Mouse (Mus musculus) heart, adult 2 months (tissue): ENCODE measurements around the gene Rplp0. TPM values are rescaled to one million over a fixed set of nuclear protein-coding genes. Genes with fewer than 3 reads are reported as not detected.

ENCODE experiments used
- DNase-seq, 2 experiments: peaks; one replicate each; pipeline ENCODE4 v3.0.0; 2021
- H3K27ac ChIP-seq: fragments of 200-600 bp; 2 replicates; pipeline ENCODE4 v1.8.1; 2022
- H3K27me3 ChIP-seq: fragments of 200-500 bp; 2 replicates; pipeline ENCODE4 v1.6.1; 2012; ENCODE audit warnings: mild to moderate bottlenecking, low read length, inconsistent platforms, mixed read lengths; ENCODE audit not compliant: control insufficient read depth, insufficient read depth
- H3K36me3 ChIP-seq: fragments of 200-500 bp; 2 replicates; pipeline ENCODE4 v1.6.1; 2012; ENCODE audit warnings: low read length, inconsistent platforms; ENCODE audit not compliant: control insufficient read depth, insufficient read depth
- H3K4me1 ChIP-seq: fragments of 200-500 bp; 2 replicates; pipeline ENCODE4 v1.6.1; 2011; ENCODE audit warnings: low read length; ENCODE audit not compliant: control insufficient read depth, insufficient read depth
- H3K4me3 ChIP-seq: fragments of 200-600 bp; 2 replicates; pipeline ENCODE4 v1.8.1; 2022
- H3K79me2 ChIP-seq: fragments of 200-500 bp; replicated peaks from 2 replicates; pipeline ENCODE4 v1.6.1; 2012; ENCODE audit warnings: mild to moderate bottlenecking, inconsistent platforms, low read length, moderate library complexity, mixed read lengths; ENCODE audit not compliant: control insufficient read depth, insufficient read depth
- H3K9ac ChIP-seq: fragments of 200-500 bp; 2 replicates; pipeline ENCODE4 v1.6.1; 2012; ENCODE audit warnings: low read depth, mild to moderate bottlenecking, control low read depth, inconsistent platforms, low read length, mixed read lengths
- CTCF ChIP-seq: fragments of 200-600 bp; IDR thresholded peaks from 2 replicates; pipeline ENCODE4 v1.8.1; 2022; ENCODE audit warnings: antibody characterized with exemption, mild to moderate bottlenecking, moderate library complexity
- EP300 ChIP-seq: fragments of 200-500 bp; IDR thresholded peaks from 2 replicates; pipeline ENCODE4 v1.6.1; 2011; ENCODE audit warnings: low read depth, low read length, control low read depth; ENCODE audit not compliant: insufficient read depth
- POLR2A ChIP-seq: fragments of 200-500 bp; IDR thresholded peaks from 2 replicates; pipeline ENCODE4 v1.6.1; 2011; ENCODE audit warnings: mild to moderate bottlenecking, low read depth, low read length, control low read depth; ENCODE audit not compliant: insufficient read depth
- WGBS: fragments of 180-500 bp; shearing (Covaris S2); methylation state at CpG from one replicate; pipeline ENCODE4 v1.1.7; 2018; 5-methylcytosine and 5-hydroxymethylcytosine counted together
- intact Hi-C: fragments of 180-260 bp; cut with DNase I; formaldehyde crosslinking; loops from one replicate; pipeline ENCODE4 v1.15.1; 2025
- polyA plus RNA-seq: library from polyadenylated mRNA; depleted of rRNA; stranded (reverse); fragments of >200 nt; gene quantifications from 2 replicates; pipeline ENCODE4 v1.2.3, GENCODE M21; 2012
- total RNA-seq, 2 experiments: library from RNA; stranded (reverse); gene quantifications; 2 replicates each; pipeline ENCODE4 v1.2.3; 2021

Gene Rplp0
- total and polyA plus RNA-seq, 3 experiments: 587 to 1,274 (median 705) TPM

DNA sequence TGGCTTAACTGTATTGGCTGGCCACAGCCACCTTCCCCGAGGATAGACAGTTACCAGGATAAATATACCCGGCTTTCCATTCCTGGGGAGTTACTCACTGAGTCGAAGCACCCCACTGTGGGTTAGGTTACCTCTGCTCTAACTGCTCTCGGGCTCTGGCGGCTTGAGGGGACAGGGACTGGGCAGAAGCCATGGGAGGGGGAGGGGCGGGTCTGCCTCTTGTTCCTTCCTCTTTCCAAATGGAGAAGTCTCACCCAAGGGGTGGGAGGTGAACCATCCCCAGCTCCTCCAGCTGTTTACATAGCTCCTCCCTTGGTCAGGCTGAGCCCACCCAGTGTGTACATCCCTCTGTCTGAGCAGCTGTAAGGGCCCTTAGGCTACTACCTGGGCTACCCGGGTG is 23.6 kb upstream of the Rplp0 start:
- Histone ChIP-seq H3K4me3 (no peak overlapping the region; the same call in 1 of the 2 replicates), H3K9ac (0 out of 2 replicates have a peak overlapping the region, but pooled peaks have one; percentile 3)
- TF ChIP-seq CTCF (no peak), EP300 (0 out of 2 replicates have a peak, but pooled peaks have one; percentile 27)

DNA sequence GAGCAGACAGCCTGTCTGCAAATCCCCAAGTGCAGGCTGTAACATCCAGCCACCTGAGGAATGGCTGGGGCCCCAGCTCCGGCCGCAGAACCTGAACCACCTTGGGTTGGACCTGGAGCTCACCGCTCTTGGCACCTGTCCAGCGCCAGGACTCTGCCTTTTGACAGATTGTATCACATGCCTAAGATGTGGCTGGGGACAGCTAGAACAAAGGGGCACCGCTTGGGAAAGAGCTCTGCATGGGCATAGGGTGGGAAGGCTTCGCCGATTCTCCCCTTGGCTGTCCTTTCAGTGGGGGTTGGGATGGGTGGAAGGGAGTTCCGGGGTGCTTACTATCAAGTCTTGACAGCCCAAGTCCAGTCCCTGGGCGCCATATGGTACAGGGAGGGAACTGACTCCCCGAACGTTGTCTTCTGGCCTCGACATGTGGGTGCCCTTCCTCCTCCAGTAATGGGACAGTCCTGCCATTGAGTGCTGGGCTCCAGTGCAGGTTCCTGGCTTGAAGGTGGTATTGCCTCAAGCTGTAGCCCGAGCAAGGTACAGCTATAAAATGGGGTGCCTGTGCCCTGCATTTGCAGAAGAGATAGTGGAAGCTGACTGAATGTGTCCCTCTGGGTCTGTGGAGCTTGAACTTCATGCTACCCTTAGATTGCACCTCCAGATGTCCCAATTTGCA is 21.1 kb upstream of the Rplp0 start:
- Histone ChIP-seq H3K4me1 (peaks cover 37% of the 10 kb centered on the region), H3K27me3 (no peaks in the 10 kb centered on the region), H3K79me2 (0 out of 2 replicates have a peak, but pooled peaks cover 1% of the 10 kb centered on the region), H3K36me3 (no peaks in the 10 kb centered on the region; the same call in 1 of the 2 replicates), H3K9ac (no peak overlapping the region), H3K4me3 (no peak overlapping the region), H3K27ac (peak overlapping the region; percentile 5; the same call in 1 of the 2 replicates)
- intact Hi-C loops: loop anchor here (1.0 kb wide), 1 partner anchor 32 kb away; the partner anchor contains the start of gene Pxn
- TF ChIP-seq CTCF (no peak), EP300 (no peak), POLR2A (no peak)
- DNase-seq: no peak
- 49% methylated on average over 13 of the region's 13 CpGs for WGBS

More for the DNA sequence above, 23.6 kb upstream of the Rplp0 start:
- intact Hi-C loops: loop anchor here (2.0 kb wide), 1 partner anchor 15 kb away; no protein-coding TSS in a partner anchor
- peak overlapping the region; percentile 72 for H3K27ac ChIP-seq
- H3K79me2 ChIP-seq: 0 out of 2 replicates have a peak, but pooled peaks cover 1% of the 10 kb centered on the region
- peaks cover 42% of the 10 kb centered on the region for H3K4me1 ChIP-seq
- H3K36me3 ChIP-seq: peaks cover 3% of the 10 kb centered on the region; the same call in 1 of the 2 replicates
- no peaks in the 10 kb centered on the region for H3K27me3 ChIP-seq
- DNase-seq: peak in 1 of 2 experiments; percentile 52
- 36% methylated on average over 7 of the region's 7 CpGs for WGBS

DNA sequence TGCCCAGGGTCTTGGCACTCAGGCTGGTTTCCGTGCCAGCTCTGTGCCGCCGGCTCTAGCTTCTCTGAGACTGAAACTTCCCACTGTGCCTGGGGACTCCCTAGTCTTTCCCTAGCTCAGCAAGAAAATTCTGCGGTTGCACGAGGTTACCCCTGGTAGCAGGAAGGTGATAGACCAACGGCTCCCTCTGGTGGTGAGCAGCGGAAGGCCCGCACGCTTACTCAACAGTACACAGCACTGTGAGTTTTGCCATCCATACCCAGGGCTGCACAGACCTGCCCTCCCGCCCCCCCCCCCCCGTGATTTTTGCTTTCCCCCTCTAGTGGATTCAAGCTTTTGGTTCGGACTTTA is 20.6 kb upstream of the Rplp0 start:
- peak; percentile 89 to 94 for DNase-seq
- under 1% methylated on average over 12 of the region's 12 CpGs for WGBS
- H3K79me2 ChIP-seq: 0 out of 2 replicates have a peak, but pooled peaks cover 1% of the 10 kb centered on the region
- H3K4me1 ChIP-seq: peaks cover 36% of the 10 kb centered on the region
- peak overlapping the region; percentile 5; the same call in 1 of the 2 replicates for H3K27ac ChIP-seq
- no peaks in the 10 kb centered on the region for H3K27me3 ChIP-seq
- H3K4me3 ChIP-seq: no peak overlapping the region
- H3K36me3 ChIP-seq: no peaks in the 10 kb centered on the region; the same call in 1 of the 2 replicates
- peak; percentile 92 for TF ChIP-seq CTCF
- no peak; the same call in 1 of the 2 replicates for TF ChIP-seq POLR2A
- TF ChIP-seq EP300: peak; percentile 99
- no peak overlapping the region for H3K9ac ChIP-seq
- intact Hi-C loops: loop anchor here (1.0 kb wide), 1 partner anchor 32 kb away; the partner anchor contains the start of gene Pxn

DNA sequence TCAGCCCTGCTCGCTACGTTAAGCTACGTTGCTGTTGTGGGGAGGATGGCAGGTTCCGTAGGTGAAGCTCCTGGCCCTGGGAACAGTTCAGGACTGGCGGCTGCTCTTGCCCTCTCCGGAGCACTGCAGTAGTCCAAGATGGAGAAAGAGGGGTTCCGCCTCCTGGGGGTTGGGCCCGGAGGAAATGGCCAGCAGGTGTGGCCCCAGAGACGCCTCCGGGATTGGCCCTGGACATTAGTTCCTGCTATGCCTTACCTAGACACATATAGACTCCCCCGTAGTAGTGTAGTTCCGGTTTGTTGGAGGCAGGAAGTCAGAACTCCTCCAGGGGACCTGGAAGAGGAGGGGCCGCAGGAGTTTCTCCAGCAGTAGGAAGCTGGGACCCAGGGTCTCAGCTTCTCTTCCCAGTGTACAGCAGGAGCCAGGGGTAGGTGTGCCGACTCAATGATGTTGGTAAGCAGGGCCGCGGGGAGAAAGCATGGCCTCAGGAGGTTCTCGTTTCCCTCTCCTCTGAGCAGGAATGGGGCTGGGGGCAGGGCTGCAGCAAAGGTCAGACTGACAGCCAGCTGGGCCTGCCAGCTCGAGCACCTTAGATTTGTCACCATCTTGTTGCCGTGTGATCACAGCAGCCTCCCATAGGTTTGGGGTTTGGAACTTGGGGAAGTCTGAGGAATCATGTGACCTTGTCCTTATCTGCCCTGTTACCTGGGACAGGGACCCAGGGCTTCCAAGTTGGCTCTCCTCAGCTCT is 16.5 kb upstream of the Rplp0 start:
- peak in 1 of 2 experiments; percentile 54 for DNase-seq
- 37% methylated on average over 19 of the region's 19 CpGs for WGBS
- intact Hi-C loops: no loop called here
- TF ChIP-seq CTCF (no peak), EP300 (no peak), POLR2A (no peak)
- Histone ChIP-seq H3K27ac (peak overlapping the region; percentile 61), H3K9ac (peak overlapping the region; percentile 13; the same call in 1 of the 2 replicates), H3K4me1 (peaks cover 14% of the 10 kb centered on the region), H3K36me3 (no peaks in the 10 kb centered on the region), H3K79me2 (peaks cover 1% of the 10 kb centered on the region), H3K4me3 (no peak overlapping the region; the same call in 1 of the 2 replicates), H3K27me3 (no peaks in the 10 kb centered on the region)

DNA sequence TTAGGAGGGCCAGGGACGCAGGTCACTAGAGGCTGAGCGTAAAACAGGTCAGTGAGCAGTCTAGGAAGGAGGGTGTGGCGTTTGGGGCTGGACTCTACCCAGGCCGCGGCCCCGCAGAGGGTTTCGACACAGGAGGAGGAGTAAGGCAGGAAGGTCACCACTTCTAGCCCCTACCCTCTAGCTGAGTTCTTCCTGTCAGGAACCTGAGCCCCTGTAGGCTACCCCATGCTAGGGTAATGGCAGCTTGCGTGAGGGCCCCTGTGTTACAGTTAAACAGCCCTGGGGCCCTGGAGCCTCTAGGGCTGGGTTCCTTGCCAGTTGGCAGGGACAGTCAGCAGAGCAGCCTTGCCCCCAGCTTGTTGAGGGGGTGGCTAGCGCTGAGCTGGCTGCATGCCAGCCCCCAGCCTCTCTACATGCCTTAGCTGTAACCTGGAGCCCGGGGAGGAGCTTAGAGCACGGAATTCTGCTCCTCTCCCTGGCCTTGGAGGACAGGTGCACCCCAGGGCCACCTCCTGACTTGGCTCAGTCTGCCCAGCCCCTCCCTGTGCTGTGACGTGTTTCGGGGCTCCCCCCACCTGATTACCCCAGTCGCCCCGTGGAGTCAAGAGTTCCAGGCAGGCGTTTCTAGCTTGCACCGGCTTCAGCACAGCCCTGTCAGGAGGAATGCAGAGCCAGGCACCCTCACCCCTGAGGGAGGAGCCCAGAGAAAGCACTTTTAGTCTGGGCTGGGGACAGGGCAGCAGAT is 15.6 kb upstream of the Rplp0 start:
- Histone ChIP-seq H3K4me3 (peak overlapping the region; percentile 14; the same call in 1 of the 2 replicates), H3K27me3 (no peaks in the 10 kb centered on the region), H3K36me3 (no peaks in the 10 kb centered on the region), H3K79me2 (peaks cover 1% of the 10 kb centered on the region), H3K4me1 (peaks cover 10% of the 10 kb centered on the region), H3K27ac (peak overlapping the region; percentile 61), H3K9ac (peak overlapping the region; percentile 2)
- intact Hi-C loops: no loop called here
- TF ChIP-seq CTCF: no peak
- no peak for TF ChIP-seq POLR2A
- no peak for TF ChIP-seq EP300
- DNase-seq: peak; percentile 61 to 77
- 33% methylated on average over 17 of the region's 17 CpGs for WGBS
